Mouse (Mus musculus) yolk sac, embryonic 10.5 days (tissue): Measurements from ENCODE around the gene Gm28729.
"Not testable (repeated sequence)": the region's sequence is repeated elsewhere in the genome, so short reads cannot be mapped to it uniquely, and the experiment has no call there.

Source experiments
- DNase-seq: peaks from one replicate; pipeline ENCODE4 v3.0.0-alpha.2; 2017; ENCODE audit warnings: low spot score

The Gm28729 gene

DNA sequence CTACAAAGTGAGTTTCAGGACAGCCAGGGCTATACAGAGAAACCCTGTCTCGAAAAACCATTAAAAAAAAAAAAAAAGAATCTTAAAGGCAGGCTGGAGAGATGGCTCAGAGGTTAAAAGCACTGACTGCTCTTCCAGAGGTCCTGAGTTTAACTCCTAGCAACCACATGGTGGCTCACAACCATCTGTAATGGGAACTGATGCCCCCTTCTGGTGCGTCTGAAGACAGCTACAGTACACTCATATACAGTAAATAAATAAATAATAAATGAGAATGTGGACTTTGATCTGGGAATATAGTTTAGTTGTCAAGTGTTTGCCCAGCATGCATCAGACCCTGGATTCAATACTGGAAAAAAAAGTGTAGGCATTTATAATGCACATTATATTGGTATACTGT lies 3.5 kb downstream of the Gm28729 start:
- not testable (repeated sequence) for DNase-seq

DNA sequence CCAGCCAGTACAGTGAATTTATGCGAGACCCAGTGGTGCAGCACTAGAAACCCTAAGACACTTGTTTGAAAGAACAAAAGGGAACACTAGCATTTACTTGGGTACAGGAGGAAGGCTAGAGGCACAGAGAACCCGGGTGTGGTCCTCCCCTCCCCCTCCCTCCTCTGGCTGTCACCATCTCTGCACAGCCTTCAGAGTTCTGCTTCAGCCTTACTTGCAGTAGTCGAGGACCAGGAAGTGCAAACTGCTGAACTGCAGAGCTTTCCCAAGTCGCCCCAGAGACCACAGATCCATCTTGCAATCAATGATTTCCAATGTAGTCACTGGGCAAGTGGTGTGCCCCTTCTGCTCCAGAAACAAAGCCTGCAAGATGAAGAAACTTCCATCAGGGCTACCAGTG lies 7.6 kb downstream of the Gm28729 start:
- no peak for DNase-seq

DNA sequence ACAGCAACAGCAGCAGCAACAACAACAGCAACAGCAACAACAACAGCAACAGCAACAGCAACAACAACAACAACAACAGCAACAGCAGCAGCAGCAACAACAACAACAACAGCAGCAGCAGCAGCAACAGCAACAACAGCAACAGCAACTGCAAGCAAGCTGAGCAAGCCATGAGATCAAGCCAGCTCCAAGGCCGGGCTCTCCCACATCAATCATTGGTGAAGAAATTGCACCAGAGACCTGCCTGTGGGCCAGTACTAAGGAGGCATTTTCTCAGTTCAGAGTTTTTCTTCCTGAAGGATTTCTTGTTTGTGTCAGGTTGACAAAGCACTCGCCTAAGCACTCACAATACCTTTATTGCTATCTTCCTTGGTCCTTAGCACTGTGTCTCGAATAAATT lies 8.3 kb downstream of the Gm28729 start:
- no peak for DNase-seq

- DNase-seq: no peak
Observed at GRCm38 (mm10) chr9:96515737-96516136, 9.3 kb downstream of the Gm28729 start.

GRCm38 (mm10) chr9:96514278-96514677 lies 10.8 kb downstream of the Gm28729 start:
- no peak for DNase-seq

GRCm38 (mm10) chr9:96506011-96506498 lies 19.0 kb downstream of the Gm28729 start:
- DNase-seq: peak; percentile 43

DNA sequence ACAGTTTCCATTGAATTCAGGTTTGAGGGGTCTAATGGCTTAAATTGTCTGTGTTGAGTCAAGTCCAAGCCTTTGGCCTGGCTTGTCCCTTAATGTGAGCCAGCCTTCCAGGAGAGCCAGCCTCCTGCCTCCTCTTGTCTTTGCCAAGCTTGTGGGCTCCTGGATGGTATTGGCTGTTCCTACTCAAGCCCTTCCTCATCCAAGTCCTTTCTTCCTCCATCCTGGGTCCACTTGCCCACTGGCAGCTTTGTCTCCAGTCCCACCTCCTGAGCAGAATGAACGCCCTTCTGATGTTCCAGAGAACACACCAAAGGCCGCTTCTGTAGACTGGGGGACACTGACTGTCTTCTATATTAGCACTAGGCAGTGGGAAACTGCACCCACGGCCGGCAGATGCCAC lies 19.9 kb downstream of the Gm28729 start:
- DNase-seq: no peak

DNA sequence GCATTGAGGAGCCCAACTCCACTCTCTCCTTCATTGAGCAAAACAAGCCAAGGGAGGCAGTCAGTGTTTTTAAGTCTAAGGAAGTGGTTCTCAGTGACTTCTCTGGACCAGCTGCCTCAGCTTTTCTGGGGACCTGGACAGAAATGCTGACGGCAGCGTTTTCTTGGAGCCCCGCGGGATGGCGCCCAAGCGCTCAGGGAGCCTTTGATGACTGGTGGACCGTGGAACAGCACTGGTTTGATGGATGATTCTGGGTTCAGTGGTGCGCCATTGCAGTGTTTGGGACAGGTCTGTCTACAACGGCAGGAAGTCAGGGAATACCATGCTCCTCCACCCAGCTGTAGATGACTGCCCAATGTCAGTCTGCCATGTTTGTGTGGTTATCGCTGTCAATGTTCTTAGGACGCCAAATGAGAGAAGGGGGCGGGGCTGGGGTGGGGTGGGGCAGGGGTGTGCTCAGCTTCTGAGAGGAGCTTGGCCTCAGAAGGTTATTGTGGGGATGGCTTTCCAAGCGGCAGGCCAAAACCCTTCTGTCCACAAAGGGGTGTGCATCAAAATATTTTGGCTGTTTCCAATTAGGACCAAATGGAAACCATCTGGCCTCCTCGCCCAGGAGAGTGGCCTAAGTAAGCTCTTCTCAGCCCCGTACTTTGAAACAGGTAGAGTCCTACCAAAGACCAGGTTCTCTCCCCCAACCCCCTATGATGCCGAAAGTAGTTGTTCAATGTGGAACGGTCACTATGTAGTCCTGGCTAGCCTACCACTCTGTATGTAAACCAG lies 20.8 kb downstream of the Gm28729 start:
- DNase-seq: no peak

GRCm38 (mm10) chr9:96502856-96503610 lies 22.0 kb downstream of the Gm28729 start:
- DNase-seq: peak; percentile 68

- DNase-seq: no peak
Observed at GRCm38 (mm10) chr9:96501217-96501616, 23.8 kb downstream of the Gm28729 start.

DNA sequence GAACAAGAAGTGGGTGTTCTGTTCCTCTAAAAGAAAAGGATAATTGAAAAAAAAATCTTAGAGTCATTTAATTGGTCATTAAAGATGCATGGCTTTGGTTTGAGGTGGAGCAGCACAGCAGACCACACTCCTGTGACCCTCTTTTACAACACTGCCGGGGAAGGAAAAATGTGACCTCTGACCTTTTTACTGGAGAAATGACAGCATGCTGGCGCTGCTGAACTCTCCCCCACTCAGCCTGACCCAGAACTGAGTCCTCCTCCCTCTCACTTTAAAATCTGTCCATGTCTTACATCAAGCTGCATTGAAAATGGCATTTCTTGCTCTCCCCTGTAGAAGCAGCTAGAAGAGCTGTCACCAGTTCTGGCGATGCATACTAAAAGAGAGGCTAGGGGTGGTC lies 31.9 kb downstream of the Gm28729 start:
- peak; percentile 26 for DNase-seq

GRCm38 (mm10) chr9:96491810-96492209 lies 33.3 kb downstream of the Gm28729 start:
- no peak for DNase-seq

GRCm38 (mm10) chr9:96487869-96488268 lies 37.2 kb downstream of the Gm28729 start:
- not testable (repeated sequence) for DNase-seq

GRCm38 (mm10) chr9:96483648-96484047 lies 41.4 kb downstream of the Gm28729 start:
- DNase-seq: no peak

GRCm38 (mm10) chr9:96483028-96483427 lies 42.0 kb downstream of the Gm28729 start:
- DNase-seq: no peak

DNA sequence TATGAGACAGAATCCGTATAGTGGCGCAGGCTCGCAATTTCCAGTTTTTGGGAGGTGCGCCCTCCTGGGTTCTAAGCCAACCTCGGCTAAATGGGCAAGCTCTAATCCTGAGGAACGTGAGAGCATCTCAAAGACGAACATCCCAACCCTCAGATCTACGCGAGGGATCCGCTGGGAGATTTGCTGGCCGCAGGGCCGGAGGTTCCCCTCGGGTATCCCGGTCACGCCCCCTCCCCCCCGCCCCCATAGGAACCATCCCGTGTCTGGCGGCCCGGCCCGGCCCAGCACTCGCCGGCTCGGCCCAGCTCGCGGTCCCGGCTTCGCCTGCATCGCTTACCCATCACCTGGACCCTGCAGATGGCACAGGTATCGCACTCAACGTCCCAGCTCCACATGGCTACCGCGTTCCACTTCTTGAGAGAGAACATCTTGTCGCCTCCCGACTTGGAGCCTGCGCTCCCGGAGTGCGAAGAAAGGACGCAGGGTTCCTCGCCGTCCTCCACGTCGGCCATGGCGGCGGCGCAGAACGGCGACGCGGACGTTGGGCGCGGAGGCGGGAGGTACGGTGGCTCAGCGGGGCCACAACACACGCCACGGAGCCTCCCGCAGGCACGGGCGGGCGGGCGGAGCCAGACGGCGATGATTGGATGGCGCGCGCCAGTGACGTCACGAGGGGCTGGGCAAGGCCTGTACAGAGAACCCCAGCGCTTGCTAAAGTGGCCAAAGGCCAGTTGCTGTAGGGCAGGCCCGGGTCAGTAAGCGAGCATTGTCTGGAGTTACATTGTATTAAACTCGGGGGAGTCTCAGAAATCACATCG lies 46.8 kb downstream of the Gm28729 start, which contains the start of gene Rnf7:
Gene Rnf7, minus strand, starts transcription at position 605 of the 818 bp plus-strand sequence.
- peak; percentile 97 for DNase-seq

GRCm38 (mm10) chr9:96472356-96472755 lies 52.7 kb downstream of the Gm28729 start:
- DNase-seq: no peak

DNA sequence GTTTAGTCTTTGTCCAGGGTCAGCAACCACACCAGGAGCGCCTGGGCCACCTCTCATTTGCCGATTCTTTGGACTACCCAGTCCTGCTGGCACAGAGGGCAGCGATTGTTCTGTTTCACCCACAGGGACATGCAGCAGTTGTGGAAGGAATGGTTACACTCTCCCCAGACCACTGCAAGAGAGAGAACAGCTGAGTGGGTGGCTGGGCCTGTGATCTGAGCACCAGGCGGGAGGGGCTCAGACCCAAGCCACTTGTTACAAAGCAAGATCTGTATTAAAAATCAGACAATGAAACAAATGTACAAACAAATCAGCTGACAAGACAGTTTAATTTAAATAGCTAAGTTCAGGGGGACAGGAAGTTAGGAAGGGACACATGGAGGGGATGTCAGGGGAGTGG lies 53.4 kb downstream of the Gm28729 start:
- DNase-seq: not testable (repeated sequence)

- DNase-seq: no peak
Observed at GRCm38 (mm10) chr9:96470266-96470974, 54.6 kb downstream of the Gm28729 start.

- no peak for DNase-seq
Observed at GRCm38 (mm10) chr9:96469556-96470265, 55.4 kb downstream of the Gm28729 start.

GRCm38 (mm10) chr9:96463708-96464107 lies 61.4 kb downstream of the Gm28729 start:
- DNase-seq: no peak
